Mouse (Mus musculus) thymus, postnatal 36 days (tissue): ENCODE results near the gene Miip.
A peak's percentile ranks its signal among the peaks of the same experiment; 100 is the strongest.

Source experiments
- DNase-seq, 2 experiments: peaks; one replicate each; pipeline ENCODE4 v3.0.0; 2022; ENCODE audit warnings: mixed read lengths in 2 of 2

Gene Miip

GRCm38 (mm10) chr4:147868450-147869031 is at the start of gene Miip, which contains the start of gene Fv1:
Miip (minus strand) TSS chr4:147868816.
Fv1 (plus strand) TSS chr4:147868979.
- DNase-seq, result peak; percentile 88 to 93

GRCm38 (mm10) chr4:147909486-147909885 is 40.9 kb upstream of the Miip start:
- DNase-seq, result no peak

GRCm38 (mm10) chr4:147906230-147906629 is 37.6 kb upstream of the Miip start:
- no peak for DNase-seq

GRCm38 (mm10) chr4:147905090-147905659 is 36.6 kb upstream of the Miip start:
- DNase-seq, result no peak

GRCm38 (mm10) chr4:147904313-147905089 is 35.9 kb upstream of the Miip start, which contains the start of gene Mfn2:
Mfn2 (minus strand) TSS chr4:147904704.
- DNase-seq, result peak; percentile 89 to 90

- no peak for DNase-seq
Measured at GRCm38 (mm10) chr4:147903601-147904000, 35.0 kb upstream of the Miip start.

- no peak for DNase-seq
Measured at GRCm38 (mm10) chr4:147902906-147903500, 34.4 kb upstream of the Miip start.

GRCm38 (mm10) chr4:147900452-147900851 is 31.8 kb upstream of the Miip start:
- DNase-seq, result no peak

- DNase-seq, result no peak
Measured at GRCm38 (mm10) chr4:147897348-147897747, 28.7 kb upstream of the Miip start.

- no peak for DNase-seq
Measured at GRCm38 (mm10) chr4:147896411-147896810, 27.8 kb upstream of the Miip start.

GRCm38 (mm10) chr4:147895815-147896330 is 27.3 kb upstream of the Miip start:
- DNase-seq, result no peak

GRCm38 (mm10) chr4:147890341-147890740 is 21.7 kb upstream of the Miip start:
- DNase-seq, result no peak

- no peak for DNase-seq
Measured at GRCm38 (mm10) chr4:147888237-147888636, 19.6 kb upstream of the Miip start.

- no peak for DNase-seq
Measured at GRCm38 (mm10) chr4:147887277-147887676, 18.7 kb upstream of the Miip start.

GRCm38 (mm10) chr4:147886158-147886557 is 17.5 kb upstream of the Miip start:
- DNase-seq, result no peak

- no peak for DNase-seq
Measured at GRCm38 (mm10) chr4:147884138-147884537, 15.5 kb upstream of the Miip start.

- no peak for DNase-seq
Measured at GRCm38 (mm10) chr4:147883041-147883440, 14.4 kb upstream of the Miip start.

GRCm38 (mm10) chr4:147881792-147882191 is 13.2 kb upstream of the Miip start:
- DNase-seq, result no peak

GRCm38 (mm10) chr4:147879865-147880264 is 11.2 kb upstream of the Miip start:
- DNase-seq, result no peak

- DNase-seq, result no peak
Measured at GRCm38 (mm10) chr4:147879456-147879855, 10.8 kb upstream of the Miip start.

GRCm38 (mm10) chr4:147878537-147878936 is 9.9 kb upstream of the Miip start:
- no peak for DNase-seq

- DNase-seq, result no peak
Measured at GRCm38 (mm10) chr4:147875852-147876575, 7.4 kb upstream of the Miip start.

- no peak for DNase-seq
Measured at GRCm38 (mm10) chr4:147869238-147869637, 622 bp upstream of the Miip start.
